Mouse (Mus musculus): Measurements from ENCODE around the gene Snx29.

DNA sequence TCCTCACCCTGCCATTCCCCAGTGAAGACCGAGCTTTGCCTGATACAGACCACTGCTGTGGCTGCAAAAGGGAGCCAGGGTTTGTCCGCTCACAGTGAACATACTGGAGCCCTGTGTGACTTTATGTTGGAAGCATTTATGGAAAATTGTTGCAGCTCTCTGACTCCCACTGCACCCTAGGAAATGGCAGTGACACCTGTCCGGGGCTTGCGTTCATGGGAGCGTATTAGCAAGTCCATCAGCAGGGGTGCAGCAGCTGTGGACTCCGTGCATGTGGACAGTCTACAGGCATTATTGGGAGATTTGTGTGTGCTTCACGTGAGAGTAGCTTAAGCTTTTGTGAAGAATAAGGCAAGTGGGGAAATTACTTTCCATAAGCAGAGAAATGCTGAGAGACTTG lies 307.0 kb downstream of the Snx29 start:
- TF ChIP-seq CTCF (IDR thresholded peaks at IDR 0.05; ENCODE audit: control insufficient read depth, insufficient read depth, low read length) (no peak), POLR2A (IDR thresholded peaks at IDR 0.05; ENCODE audit: borderline replicate concordance, control insufficient read depth, low read depth, low read length) (no peak)
